Mouse (Mus musculus): Measurements from ENCODE around the gene Cers1.

Cers1 gene

GRCm38 (mm10) chr8:70315624-70316510 is at the start of gene Cers1:
TSS of gene Cers1 (plus strand) at chr8:70315775.
- no peak for DNase-seq (ENCODE audit: low spot score)

- DNase-seq (ENCODE audit: low spot score) = no peak
Observed at GRCm38 (mm10) chr8:70267674-70268073, 47.9 kb upstream of the Cers1 start.

GRCm38 (mm10) chr8:70268311-70268710 is 47.3 kb upstream of the Cers1 start:
- DNase-seq (ENCODE audit: low spot score) = no peak

- DNase-seq (ENCODE audit: low spot score) = no peak
Observed at GRCm38 (mm10) chr8:70268799-70269565, 46.6 kb upstream of the Cers1 start.

- no peak for DNase-seq (ENCODE audit: low spot score)
Observed at GRCm38 (mm10) chr8:70272949-70273348, 42.6 kb upstream of the Cers1 start.

GRCm38 (mm10) chr8:70274350-70274749 is 41.2 kb upstream of the Cers1 start:
- no peak for DNase-seq (ENCODE audit: low spot score)

GRCm38 (mm10) chr8:70276476-70276875 is 39.1 kb upstream of the Cers1 start:
- no peak for DNase-seq (ENCODE audit: low spot score)

GRCm38 (mm10) chr8:70278175-70278574 is 37.4 kb upstream of the Cers1 start:
- no peak for DNase-seq (ENCODE audit: low spot score)

GRCm38 (mm10) chr8:70279266-70279665 is 36.3 kb upstream of the Cers1 start:
- DNase-seq (ENCODE audit: low spot score) = no peak

- DNase-seq (ENCODE audit: low spot score) = no peak
Observed at GRCm38 (mm10) chr8:70281001-70281400, 34.6 kb upstream of the Cers1 start.

GRCm38 (mm10) chr8:70282603-70283135 is 32.9 kb upstream of the Cers1 start, which contains the start of gene Homer3:
TSS of gene Homer3 (plus strand) at chr8:70282827.
- DNase-seq (ENCODE audit: low spot score) = peak; percentile 50

- no peak for DNase-seq (ENCODE audit: low spot score)
Observed at GRCm38 (mm10) chr8:70283136-70284077, 32.2 kb upstream of the Cers1 start.

GRCm38 (mm10) chr8:70284421-70284820 is 31.2 kb upstream of the Cers1 start:
- no peak for DNase-seq (ENCODE audit: low spot score)

GRCm38 (mm10) chr8:70285304-70285703 is 30.3 kb upstream of the Cers1 start:
- DNase-seq (ENCODE audit: low spot score) = no peak

- DNase-seq (ENCODE audit: low spot score) = no peak
Observed at GRCm38 (mm10) chr8:70286737-70287136, 28.8 kb upstream of the Cers1 start.

GRCm38 (mm10) chr8:70293988-70294405 is 21.6 kb upstream of the Cers1 start:
- DNase-seq (ENCODE audit: low spot score) = no peak

GRCm38 (mm10) chr8:70300881-70301280 is 14.7 kb upstream of the Cers1 start:
- DNase-seq (ENCODE audit: low spot score) = no peak

- peak; percentile 84 for DNase-seq (ENCODE audit: low spot score)
Observed at GRCm38 (mm10) chr8:70302358-70302890, 13.2 kb upstream of the Cers1 start, which contains the start of the genes Ddx49 and Cope. TSS of gene Ddx49 (minus strand) at chr8:70302489. TSS of gene Cope (plus strand) at chr8:70302518.

- no peak for DNase-seq (ENCODE audit: low spot score)
Observed at GRCm38 (mm10) chr8:70302901-70303300, 12.7 kb upstream of the Cers1 start.

- no peak for DNase-seq (ENCODE audit: low spot score)
Observed at GRCm38 (mm10) chr8:70309311-70309710, 6.3 kb upstream of the Cers1 start.

GRCm38 (mm10) chr8:70313399-70313798 is 2.2 kb upstream of the Cers1 start:
- no peak for DNase-seq (ENCODE audit: low spot score)
